Mouse (Mus musculus): ENCODE measurements around the gene Ptprg. TPM values are rescaled to one million over a fixed set of nuclear protein-coding genes. Genes with fewer than 3 reads are reported as not detected.
A peak's percentile ranks its signal among the peaks of the same experiment; 100 is the strongest.

The Ptprg gene
- polyA plus RNA-seq, 1 experiment: 22.0 TPM

DNA sequence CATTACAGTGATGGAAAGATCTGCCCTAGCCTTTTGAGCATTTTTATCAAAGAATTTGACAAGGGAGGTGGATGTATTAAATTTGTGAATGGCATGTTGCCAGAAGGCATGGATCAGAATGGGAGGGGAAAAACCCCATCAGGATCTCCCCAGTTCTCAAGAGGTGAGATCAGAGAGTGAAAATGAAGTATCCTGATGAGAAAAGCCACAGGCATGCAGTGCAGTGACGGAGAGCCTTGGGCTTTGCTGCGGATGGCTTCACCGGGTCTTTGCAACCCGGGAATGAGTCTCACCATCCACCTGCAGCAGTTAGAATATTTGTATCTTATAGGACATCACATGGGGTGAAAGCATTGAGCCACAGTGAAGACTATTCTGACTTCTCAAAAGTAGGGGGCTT is 385.6 kb downstream of the Ptprg start:
- no peak overlapping the region for H3K4me3 ChIP-seq (replicated peaks; ENCODE audit: insufficient read depth, low read depth, low read length)
- H3K27me3 ChIP-seq (ENCODE audit: control insufficient read depth, insufficient read depth, low read length): no peaks in the 10 kb centered on the region
- 47% methylated on average over 4 of the region's 4 CpGs for WGBS
- peaks cover 6% of the 10 kb centered on the region; the same call in 1 of the 2 replicates for H3K4me1 ChIP-seq (ENCODE audit: control insufficient read depth, insufficient read depth, low read length)
- TF ChIP-seq POLR2A (IDR thresholded peaks at IDR 0.05; ENCODE audit: borderline replicate concordance, insufficient read depth, low read length) (no peak), CTCF (IDR thresholded peaks at IDR 0.05; ENCODE audit: borderline replicate concordance, insufficient read depth, low read depth, low read length) (no peak)
- H3K27ac ChIP-seq (ENCODE audit: insufficient read depth, low read length): no peak overlapping the region
- DNase-seq: no peak

DNA sequence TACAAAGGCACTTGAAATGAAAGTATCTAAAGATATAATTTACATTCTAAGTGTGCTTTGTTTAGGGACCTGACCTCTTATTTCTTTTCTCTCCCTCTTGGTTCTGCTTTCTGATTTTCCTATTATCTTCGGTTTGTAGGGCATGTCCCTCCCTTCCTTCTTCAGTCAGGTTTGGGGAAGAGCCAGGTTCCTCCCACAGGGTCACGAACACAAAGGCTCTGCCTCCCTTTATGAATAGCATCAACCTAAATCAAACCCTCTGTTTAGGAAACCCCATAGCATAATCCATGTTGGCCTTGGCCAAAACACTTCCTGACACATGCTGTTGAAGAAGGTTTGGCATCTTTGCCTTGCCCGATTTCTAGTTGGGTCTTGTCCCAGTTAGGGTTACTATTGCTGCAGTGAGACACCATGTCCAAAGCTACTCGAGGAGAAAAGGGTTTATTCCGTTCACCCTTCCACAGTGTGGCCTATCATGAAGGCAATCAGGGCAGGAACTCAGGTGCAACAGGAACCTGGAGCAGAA is 388.7 kb downstream of the Ptprg start:
- no peak overlapping the region for H3K4me3 ChIP-seq (replicated peaks; ENCODE audit: insufficient read depth, low read depth, low read length)
- TF ChIP-seq POLR2A (IDR thresholded peaks at IDR 0.05; ENCODE audit: borderline replicate concordance, insufficient read depth, low read length) (no peak), CTCF (IDR thresholded peaks at IDR 0.05; ENCODE audit: borderline replicate concordance, insufficient read depth, low read depth, low read length) (no peak)
- no peak overlapping the region for H3K27ac ChIP-seq (ENCODE audit: insufficient read depth, low read length)
- H3K27me3 ChIP-seq (ENCODE audit: control insufficient read depth, insufficient read depth, low read length): no peaks in the 10 kb centered on the region
- WGBS: 9% methylated on average over 5 of the region's 5 CpGs
- H3K4me1 ChIP-seq (ENCODE audit: control insufficient read depth, insufficient read depth, low read length): peaks cover 6% of the 10 kb centered on the region; the same call in 1 of the 2 replicates
- DNase-seq: peak in 1 of 2 experiments; percentile 21

DNA sequence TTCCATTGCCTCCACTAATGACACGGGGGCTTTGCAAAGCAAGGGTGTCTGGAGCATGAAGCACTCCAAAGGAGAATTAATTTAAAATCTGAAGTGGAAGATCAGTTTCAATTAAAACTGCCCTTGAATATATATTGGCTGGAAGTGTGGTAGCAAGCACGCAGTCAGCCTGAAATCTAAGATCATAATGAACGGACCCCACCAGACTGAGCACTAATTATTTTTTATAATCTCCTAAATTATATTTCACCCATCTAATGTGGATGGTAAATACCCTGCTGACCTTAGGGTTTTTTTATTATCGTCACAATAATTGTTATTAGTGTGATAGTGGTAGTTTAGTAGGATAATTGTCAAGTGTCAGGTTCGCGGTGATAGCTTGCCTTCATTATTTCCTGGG is 397.0 kb downstream of the Ptprg start:
- TF ChIP-seq CTCF (IDR thresholded peaks at IDR 0.05; ENCODE audit: borderline replicate concordance, insufficient read depth, low read depth, low read length) (no peak), POLR2A (IDR thresholded peaks at IDR 0.05; ENCODE audit: borderline replicate concordance, insufficient read depth, low read length) (no peak)
- no peaks in the 10 kb centered on the region for H3K27me3 ChIP-seq (ENCODE audit: control insufficient read depth, insufficient read depth, low read length)
- H3K27ac ChIP-seq (ENCODE audit: insufficient read depth, low read length): no peak overlapping the region
- DNase-seq: no peak
- no peak overlapping the region for H3K4me3 ChIP-seq (replicated peaks; ENCODE audit: insufficient read depth, low read depth, low read length)
- no peaks in the 10 kb centered on the region for H3K4me1 ChIP-seq (ENCODE audit: control insufficient read depth, insufficient read depth, low read length)
- 98% methylated on average over 6 of the region's 6 CpGs for WGBS

DNA sequence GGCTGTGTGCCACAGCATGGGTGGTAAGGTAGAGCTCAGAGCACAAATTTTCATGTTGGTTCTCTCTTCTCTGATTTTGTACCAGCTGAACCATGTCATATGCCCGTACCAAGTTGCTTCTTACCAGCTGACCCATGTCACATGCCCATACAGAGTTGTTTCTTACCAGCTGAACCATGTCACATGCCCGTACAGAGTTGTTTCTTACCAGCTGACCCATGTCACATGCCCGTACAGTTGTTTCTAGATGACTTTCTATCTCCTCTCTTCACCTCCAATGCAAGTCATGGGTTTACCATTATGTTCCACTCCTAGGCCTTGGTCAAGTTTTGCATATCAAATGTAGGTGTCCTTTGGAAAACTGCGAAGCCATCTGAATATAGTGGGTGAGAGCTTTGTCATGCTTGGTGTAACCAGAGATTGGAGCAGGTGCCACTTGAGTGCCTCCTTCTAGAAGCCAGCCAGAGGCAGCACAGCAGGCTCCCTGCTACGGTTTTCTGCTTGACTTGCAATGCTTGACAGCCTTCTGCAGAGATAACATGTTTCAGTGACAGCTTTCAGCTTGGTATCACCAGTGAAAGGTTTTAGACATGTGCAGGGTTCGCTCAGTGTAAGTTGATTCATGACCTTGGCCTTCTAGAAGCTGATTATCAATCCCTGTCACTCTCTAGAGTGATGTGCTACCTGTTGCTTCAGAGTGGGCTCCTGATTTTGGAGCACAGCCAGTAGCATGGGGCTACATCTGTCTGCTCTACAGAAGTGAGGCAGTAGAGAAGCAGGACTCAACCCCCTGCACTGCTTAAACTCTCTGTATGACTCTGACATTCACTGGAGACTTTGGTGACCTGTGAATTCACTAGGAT is 401.9 kb downstream of the Ptprg start:
- no peak for DNase-seq
- Histone ChIP-seq H3K27ac (ENCODE audit: insufficient read depth, low read length) (no peak overlapping the region), H3K27me3 (ENCODE audit: control insufficient read depth, insufficient read depth, low read length) (no peaks in the 10 kb centered on the region), H3K4me3 (replicated peaks; ENCODE audit: insufficient read depth, low read depth, low read length) (no peak overlapping the region), H3K4me1 (ENCODE audit: control insufficient read depth, insufficient read depth, low read length) (peaks cover under 1% of the 10 kb centered on the region; the same call in 1 of the 2 replicates)
- 73% methylated on average over 6 of the region's 6 CpGs for WGBS
- TF ChIP-seq CTCF (IDR thresholded peaks at IDR 0.05; ENCODE audit: borderline replicate concordance, insufficient read depth, low read depth, low read length) (no peak), POLR2A (IDR thresholded peaks at IDR 0.05; ENCODE audit: borderline replicate concordance, insufficient read depth, low read length) (no peak)

DNA sequence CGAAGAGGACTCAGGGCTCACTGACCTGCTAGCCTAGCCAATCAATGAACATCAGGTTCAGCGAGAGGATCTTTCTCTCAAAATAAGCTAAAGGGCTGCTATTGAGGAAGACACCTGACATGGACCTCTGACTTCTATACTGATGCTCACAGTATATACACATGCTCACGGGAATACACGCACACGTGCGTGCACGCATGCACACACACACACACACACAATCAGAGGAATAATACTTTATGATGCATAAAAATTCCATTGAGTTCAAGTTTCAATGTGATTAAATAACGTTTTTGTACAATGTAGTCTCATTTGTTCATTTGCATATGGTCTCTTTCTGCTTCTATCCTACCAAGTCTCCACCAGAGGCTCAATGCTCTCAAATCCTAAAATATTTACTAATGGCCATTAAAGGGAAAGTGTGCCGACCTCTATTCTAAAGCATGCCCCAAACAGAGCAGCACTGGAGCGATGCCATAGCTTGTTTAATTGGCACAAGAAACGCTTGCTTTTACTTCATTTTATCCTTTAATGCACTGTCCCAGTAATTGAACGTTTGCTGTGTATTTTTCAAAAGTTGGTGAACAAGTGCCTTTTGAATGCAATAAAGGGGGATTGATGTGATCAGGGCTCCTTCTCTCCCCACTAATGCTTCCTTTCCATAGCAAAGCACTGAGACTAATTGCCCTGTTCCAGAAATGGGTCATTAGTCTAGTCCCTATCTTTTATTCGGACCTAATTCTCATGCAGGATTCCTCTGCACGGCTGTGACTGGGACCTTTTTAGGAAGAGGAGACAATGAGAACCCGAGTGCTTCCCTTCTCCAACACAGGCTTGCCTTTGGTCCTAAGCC is 407.2 kb downstream of the Ptprg start:
- no peak for TF ChIP-seq CTCF (IDR thresholded peaks at IDR 0.05; ENCODE audit: borderline replicate concordance, insufficient read depth, low read depth, low read length)
- no peak for TF ChIP-seq POLR2A (IDR thresholded peaks at IDR 0.05; ENCODE audit: borderline replicate concordance, insufficient read depth, low read length)
- H3K4me3 ChIP-seq (replicated peaks; ENCODE audit: insufficient read depth, low read depth, low read length): no peak overlapping the region
- peak in 1 of 2 experiments; percentile 20 for DNase-seq
- H3K4me1 ChIP-seq (ENCODE audit: control insufficient read depth, insufficient read depth, low read length): peaks cover 2% of the 10 kb centered on the region; the same call in 1 of the 2 replicates
- no peaks in the 10 kb centered on the region for H3K27me3 ChIP-seq (ENCODE audit: control insufficient read depth, insufficient read depth, low read length)
- no peak overlapping the region for H3K27ac ChIP-seq (ENCODE audit: insufficient read depth, low read length)
- 71% methylated on average over 15 of the region's 15 CpGs for WGBS

DNA sequence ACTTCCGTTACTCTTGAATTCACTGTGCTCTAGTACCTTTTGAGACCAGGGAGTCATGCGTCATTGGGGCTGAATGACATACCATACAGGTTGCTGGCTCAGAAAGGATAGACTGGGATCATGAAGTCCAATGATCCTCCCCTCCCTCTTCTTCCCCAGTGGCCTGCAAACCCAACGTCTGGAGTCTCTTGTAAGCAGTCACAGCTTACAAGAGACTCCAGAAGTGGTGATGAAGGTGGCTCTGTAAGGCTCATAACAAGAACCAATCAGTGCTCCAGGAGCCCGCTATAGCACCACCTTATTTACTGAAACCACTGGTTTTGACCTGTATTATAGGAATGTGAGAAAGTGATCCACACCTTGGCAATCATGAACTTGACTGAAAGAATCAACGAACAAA is 408.8 kb downstream of the Ptprg start:
- no peak for TF ChIP-seq CTCF (IDR thresholded peaks at IDR 0.05; ENCODE audit: borderline replicate concordance, insufficient read depth, low read depth, low read length)
- TF ChIP-seq POLR2A (IDR thresholded peaks at IDR 0.05; ENCODE audit: borderline replicate concordance, insufficient read depth, low read length): no peak
- Histone ChIP-seq H3K27ac (ENCODE audit: insufficient read depth, low read length) (no peak overlapping the region), H3K4me1 (ENCODE audit: control insufficient read depth, insufficient read depth, low read length) (peaks cover 2% of the 10 kb centered on the region; the same call in 1 of the 2 replicates), H3K27me3 (ENCODE audit: control insufficient read depth, insufficient read depth, low read length) (no peaks in the 10 kb centered on the region), H3K4me3 (replicated peaks; ENCODE audit: insufficient read depth, low read depth, low read length) (no peak overlapping the region)
- 87% methylated on average over 5 of the region's 5 CpGs for WGBS
- no peak for DNase-seq

DNA sequence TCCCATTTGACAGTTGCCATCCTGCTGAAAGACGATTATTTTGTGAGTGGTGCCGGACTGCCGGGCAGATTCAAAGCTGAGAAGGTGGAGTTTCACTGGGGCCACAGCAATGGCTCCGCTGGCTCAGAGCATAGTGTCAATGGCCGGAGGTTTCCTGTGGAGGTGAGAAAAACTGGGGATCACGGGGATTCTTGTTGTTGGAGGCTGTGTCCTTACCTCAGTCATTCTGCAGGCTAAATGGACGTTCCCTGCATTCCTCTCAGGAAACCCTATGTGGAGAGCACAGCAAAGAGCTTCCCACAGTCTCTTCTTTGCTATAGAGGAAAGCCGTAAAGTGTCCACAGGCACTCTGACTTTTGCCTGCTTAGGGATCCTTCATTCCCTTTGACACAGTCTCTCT is 409.2 kb downstream of the Ptprg start:
- DNase-seq: no peak
- WGBS: 88% methylated on average over 8 of the region's 8 CpGs
- H3K4me3 ChIP-seq (replicated peaks; ENCODE audit: insufficient read depth, low read depth, low read length): no peak overlapping the region

More for the DNA sequence above, 409.2 kb downstream of the Ptprg start:
- H3K27ac ChIP-seq (ENCODE audit: insufficient read depth, low read length): no peak overlapping the region
- TF ChIP-seq POLR2A (IDR thresholded peaks at IDR 0.05; ENCODE audit: borderline replicate concordance, insufficient read depth, low read length) (no peak), CTCF (IDR thresholded peaks at IDR 0.05; ENCODE audit: borderline replicate concordance, insufficient read depth, low read depth, low read length) (no peak)
- no peaks in the 10 kb centered on the region for H3K27me3 ChIP-seq (ENCODE audit: control insufficient read depth, insufficient read depth, low read length)
- H3K4me1 ChIP-seq (ENCODE audit: control insufficient read depth, insufficient read depth, low read length): peaks cover 2% of the 10 kb centered on the region; the same call in 1 of the 2 replicates

Data from cerebellum, adult 2 months (tissue).